Mouse (Mus musculus) olfactory bulb, adult 2 months (tissue): ENCODE measurements around the gene Ric8b. TPM values are rescaled to one million over a fixed set of nuclear protein-coding genes. Genes with fewer than 3 reads are reported as not detected.

Experiments used
- H3K27ac ChIP-seq: fragments of 200-500 bp; 2 replicates; pipeline ENCODE4 v1.5.1; 2012; ENCODE audit warnings: low read depth, low read length; ENCODE audit not compliant: insufficient read depth
- H3K4me1 ChIP-seq: fragments of 200-500 bp; 2 replicates; pipeline ENCODE4 v1.6.1; 2012; ENCODE audit warnings: low read length; ENCODE audit not compliant: control insufficient read depth, insufficient read depth
- H3K4me3 ChIP-seq: fragments of 200-500 bp; 2 replicates; pipeline ENCODE4 v1.5.1; 2012; ENCODE audit warnings: mild to moderate bottlenecking, low read depth, low read length, moderate library complexity; ENCODE audit not compliant: insufficient read depth
- CTCF ChIP-seq: fragments of 200-500 bp; IDR thresholded peaks from 2 replicates; pipeline ENCODE4 v1.5.1; 2012; ENCODE audit warnings: low read depth, mild to moderate bottlenecking, low read length, moderate library complexity; ENCODE audit not compliant: insufficient read depth
- POLR2A ChIP-seq: fragments of 200-500 bp; IDR thresholded peaks from 2 replicates; pipeline ENCODE4 v1.6.1; 2012; ENCODE audit warnings: mild to moderate bottlenecking, low read depth, low read length, moderate library complexity; ENCODE audit not compliant: insufficient read depth
- WGBS: fragments of 180-500 bp; shearing (Covaris S2); methylation state at CpG from one replicate; pipeline ENCODE4 v1.1.7; 2018; 5-methylcytosine and 5-hydroxymethylcytosine counted together
- polyA plus RNA-seq: library from polyadenylated mRNA; stranded (reverse); fragments of >200 nt; gene quantifications from 2 replicates; pipeline ENCODE4 v1.2.4, GENCODE M21; 2012; ENCODE audit warnings: low replicate concordance; ENCODE audit not compliant: missing spikeins, insufficient read depth, insufficient read length

Gene Ric8b
- polyA plus RNA-seq, 1 experiment = not detected

- Histone ChIP-seq H3K4me1 (peaks cover 37% of the 10 kb centered on the region), H3K27ac (peak overlapping the region; percentile 78), H3K4me3 (no peak overlapping the region)
- WGBS = 45% methylated on average over 9 of the region's 9 CpGs
- TF ChIP-seq POLR2A = no peak
- TF ChIP-seq CTCF = no peak
Observed at GRCm38 (mm10) chr10:84906895-84907294, 10.5 kb upstream of the Ric8b start.

- 85% methylated on average over 3 of the region's 3 CpGs for WGBS
- no peak for TF ChIP-seq POLR2A
- no peak for TF ChIP-seq CTCF
Observed at GRCm38 (mm10) chr10:84908006-84908405, 9.4 kb upstream of the Ric8b start.

GRCm38 (mm10) chr10:84908471-84908870 is 8.9 kb upstream of the Ric8b start:
- H3K27ac ChIP-seq = no peak overlapping the region
- WGBS = 59% methylated on average over 3 of the region's 3 CpGs
- H3K4me1 ChIP-seq = peaks cover 28% of the 10 kb centered on the region
- no peak overlapping the region for H3K4me3 ChIP-seq
- TF ChIP-seq POLR2A (no peak), CTCF (no peak)

More at GRCm38 (mm10) chr10:84908006-84908405, 9.4 kb upstream of the Ric8b start:
- H3K27ac ChIP-seq = no peak overlapping the region
- H3K4me3 ChIP-seq = no peak overlapping the region
- peaks cover 32% of the 10 kb centered on the region for H3K4me1 ChIP-seq

GRCm38 (mm10) chr10:84909021-84909801 is 8.2 kb upstream of the Ric8b start:
- Histone ChIP-seq H3K4me1 (peaks cover 21% of the 10 kb centered on the region), H3K27ac (peak overlapping the region; percentile 50), H3K4me3 (no peak overlapping the region)
- TF ChIP-seq POLR2A (no peak), CTCF (no peak)
- 46% methylated on average over 17 of the region's 17 CpGs for WGBS

- Histone ChIP-seq H3K4me3 (no peak overlapping the region), H3K27ac (0 out of 2 replicates have a peak overlapping the region, but pooled peaks have one; percentile 50), H3K4me1 (peaks cover 19% of the 10 kb centered on the region)
- TF ChIP-seq POLR2A (no peak), CTCF (no peak)
- 40% methylated on average over 7 of the region's 7 CpGs for WGBS
Observed at GRCm38 (mm10) chr10:84910194-84910593, 7.2 kb upstream of the Ric8b start.

GRCm38 (mm10) chr10:84910758-84911384 is 6.5 kb upstream of the Ric8b start:
- TF ChIP-seq POLR2A = no peak
- no peak for TF ChIP-seq CTCF
- Histone ChIP-seq H3K4me3 (no peak overlapping the region), H3K4me1 (peaks cover 19% of the 10 kb centered on the region), H3K27ac (no peak overlapping the region)
- 35% methylated on average over 1 of the region's 1 CpGs for WGBS

GRCm38 (mm10) chr10:84913148-84913547 is 4.3 kb upstream of the Ric8b start:
- Histone ChIP-seq H3K27ac (no peak overlapping the region), H3K4me3 (no peak overlapping the region), H3K4me1 (peaks cover 15% of the 10 kb centered on the region)
- TF ChIP-seq POLR2A (no peak), CTCF (no peak)
- WGBS = 74% methylated on average over 1 of the region's 1 CpGs

GRCm38 (mm10) chr10:84915476-84915875 is 1.9 kb upstream of the Ric8b start:
- H3K27ac ChIP-seq = no peak overlapping the region
- no peak overlapping the region for H3K4me3 ChIP-seq
- TF ChIP-seq POLR2A = no peak
- TF ChIP-seq CTCF = no peak
- H3K4me1 ChIP-seq = peaks cover 6% of the 10 kb centered on the region
- 86% methylated on average over 6 of the region's 6 CpGs for WGBS

- peak overlapping the region; percentile 99 for H3K27ac ChIP-seq
- peak overlapping the region; percentile 88 for H3K4me3 ChIP-seq
- TF ChIP-seq POLR2A = no peak
- TF ChIP-seq CTCF = no peak
- WGBS = under 1% methylated on average over 27 of the region's 27 CpGs
- peaks cover 3% of the 10 kb centered on the region for H3K4me1 ChIP-seq
Observed at GRCm38 (mm10) chr10:84917731-84918095, 297 bp downstream of the Ric8b start.
